Mouse (Mus musculus): Measurements from ENCODE around the gene Fdx1.

Gene Fdx1

DNA sequence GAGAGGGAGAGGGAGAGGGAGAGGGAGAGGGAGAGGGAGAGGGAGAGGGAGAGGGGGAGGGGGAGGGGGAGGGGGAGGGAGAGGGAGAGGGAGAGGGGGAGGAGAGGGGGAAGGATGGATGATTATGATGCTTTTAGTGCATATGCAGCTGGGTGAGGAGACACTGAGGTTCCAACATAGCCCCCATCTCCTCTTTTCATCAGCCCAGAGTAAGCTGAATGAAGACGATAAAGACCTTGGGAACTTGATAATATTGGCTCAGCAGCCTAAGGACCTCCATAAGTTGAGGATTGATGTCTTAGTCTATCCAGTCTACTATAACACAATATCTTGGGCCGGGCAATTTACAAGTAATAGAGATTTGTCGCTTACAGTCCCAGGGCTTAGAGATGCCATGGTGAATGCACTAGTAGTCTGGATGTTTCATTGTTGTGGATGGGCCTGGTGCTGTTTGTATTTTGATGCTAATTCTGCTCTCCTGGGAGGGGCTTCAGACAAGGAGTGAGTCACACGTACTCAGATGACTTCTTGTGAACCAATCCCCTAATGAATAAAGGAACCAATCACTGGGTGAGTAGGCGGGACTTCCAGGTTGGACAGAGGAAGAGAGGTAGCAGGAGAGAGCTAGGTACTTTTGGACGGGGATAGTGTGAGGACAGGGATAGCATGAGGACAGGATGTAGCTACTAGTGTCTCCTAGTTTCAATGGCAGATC lies 15.3 kb upstream of the Fdx1 start:
- TF ChIP-seq GATA4 (IDR thresholded peaks at IDR 0.05; ENCODE audit: insufficient replicate concordance, low read length), result no peak

GRCm38 (mm10) chr9:51977439-51978000 lies 14.2 kb upstream of the Fdx1 start:
- TF ChIP-seq GATA4 (IDR thresholded peaks at IDR 0.05; ENCODE audit: insufficient replicate concordance, low read length), result no peak

DNA sequence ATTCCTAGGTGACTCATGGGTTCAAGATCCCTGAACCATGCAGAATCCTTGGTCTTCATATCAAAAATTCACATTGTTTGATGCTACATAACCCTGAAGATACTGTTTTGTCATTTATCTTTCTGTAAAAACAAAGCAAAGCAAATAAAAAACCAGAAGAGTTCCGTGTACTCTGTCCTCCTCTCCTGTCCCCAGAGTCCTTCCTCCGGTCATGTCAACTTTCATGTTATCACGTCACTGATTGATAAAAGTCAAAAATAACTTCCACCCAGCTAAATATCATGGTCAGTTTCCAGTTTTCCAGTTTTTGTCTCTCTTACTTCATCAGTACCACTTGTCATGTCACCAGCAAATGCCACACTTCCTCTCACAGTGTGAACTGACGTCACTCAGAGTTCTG lies 11.5 kb upstream of the Fdx1 start:
- TF ChIP-seq GATA4 (IDR thresholded peaks at IDR 0.05; ENCODE audit: insufficient replicate concordance, low read length), result no peak

- no peak for TF ChIP-seq GATA4 (IDR thresholded peaks at IDR 0.05; ENCODE audit: insufficient replicate concordance, low read length)
These were observed 10.5 kb upstream of the Fdx1 start for GRCm38 (mm10) chr9:51973846-51974245.

- TF ChIP-seq GATA4 (IDR thresholded peaks at IDR 0.05; ENCODE audit: insufficient replicate concordance, low read length), result no peak
These were observed 3.0 kb upstream of the Fdx1 start for GRCm38 (mm10) chr9:51966373-51966772.

DNA sequence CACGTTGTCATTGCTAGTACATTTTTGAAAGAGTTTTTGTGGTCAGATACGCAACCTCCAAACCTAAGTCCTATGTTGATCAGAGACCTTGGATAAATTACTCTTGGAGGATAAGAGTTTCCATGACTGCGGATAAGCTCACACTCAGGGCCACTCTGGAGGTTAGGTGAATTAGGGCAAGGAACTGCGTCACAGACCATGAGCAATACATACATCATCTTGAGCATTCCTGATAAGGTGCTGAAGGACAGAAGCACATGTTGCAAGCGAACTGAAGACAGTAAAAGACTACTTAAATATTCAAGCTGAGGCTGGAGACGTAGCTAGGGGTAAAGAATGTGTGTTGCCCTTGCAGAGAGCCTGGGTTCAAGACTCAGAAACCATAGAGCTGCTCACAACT lies 754 bp upstream of the Fdx1 start:
- TF ChIP-seq GATA4 (IDR thresholded peaks at IDR 0.05; ENCODE audit: insufficient replicate concordance, low read length), result no peak

DNA sequence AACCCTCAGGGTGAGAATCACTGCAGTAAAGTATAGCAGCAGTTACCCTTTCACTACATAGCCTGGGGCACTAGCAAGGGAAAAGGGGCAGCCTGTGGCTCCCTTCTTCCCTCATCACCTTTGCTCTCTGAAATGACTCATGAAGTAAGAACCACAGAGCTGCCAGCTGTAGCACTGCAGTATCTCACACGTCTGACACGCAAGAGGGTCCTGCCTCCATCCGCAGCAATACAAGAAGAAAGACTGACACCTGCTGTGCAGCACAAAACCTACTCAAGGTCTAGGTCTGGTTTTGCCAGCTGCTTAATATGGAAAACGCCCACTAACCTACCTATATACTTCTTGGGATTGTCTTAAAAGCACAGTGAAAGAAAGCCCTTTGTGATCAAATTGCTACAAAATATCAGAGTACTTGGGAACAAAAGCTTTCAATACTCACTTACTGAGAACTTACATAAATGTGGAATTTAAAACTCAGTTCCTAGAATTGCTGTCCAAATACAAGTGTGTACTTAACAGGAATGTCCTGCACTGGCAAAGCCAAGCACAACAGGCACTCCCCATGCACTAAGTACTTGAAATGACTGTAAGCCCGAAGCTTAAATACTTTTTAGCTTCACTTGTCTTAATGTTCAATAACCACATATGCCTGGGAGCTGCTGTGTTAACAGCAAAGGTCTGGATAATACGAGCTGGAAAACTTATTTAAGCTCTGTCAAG lies 2.0 kb downstream of the Fdx1 start:
- no peak for TF ChIP-seq GATA4 (IDR thresholded peaks at IDR 0.05; ENCODE audit: insufficient replicate concordance, low read length)

DNA sequence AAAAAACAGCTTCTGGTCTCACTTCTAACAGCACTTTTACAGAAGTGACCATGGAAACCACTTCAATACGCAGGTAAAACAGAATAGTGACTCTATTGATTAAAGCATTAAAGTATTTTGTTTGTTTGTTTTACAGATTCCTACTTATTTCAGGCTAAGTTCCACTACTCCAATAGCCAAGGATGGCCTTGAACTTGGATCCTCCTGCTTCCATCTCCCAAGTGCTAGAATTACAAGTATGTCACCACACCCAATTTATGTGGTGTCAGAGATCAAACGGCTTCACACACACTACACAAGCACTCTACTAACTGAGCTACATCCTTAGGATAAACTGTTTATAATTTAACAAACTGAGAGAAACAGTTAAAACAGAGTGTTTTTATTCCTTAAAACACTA lies 3.0 kb downstream of the Fdx1 start:
- no peak for TF ChIP-seq GATA4 (IDR thresholded peaks at IDR 0.05; ENCODE audit: insufficient replicate concordance, low read length)

GRCm38 (mm10) chr9:51958981-51959380 lies 4.4 kb downstream of the Fdx1 start:
- TF ChIP-seq GATA4 (IDR thresholded peaks at IDR 0.05; ENCODE audit: insufficient replicate concordance, low read length), result no peak

- TF ChIP-seq GATA4 (IDR thresholded peaks at IDR 0.05; ENCODE audit: insufficient replicate concordance, low read length), result no peak
These were observed 6.3 kb downstream of the Fdx1 start for GRCm38 (mm10) chr9:51957025-51957424.

DNA sequence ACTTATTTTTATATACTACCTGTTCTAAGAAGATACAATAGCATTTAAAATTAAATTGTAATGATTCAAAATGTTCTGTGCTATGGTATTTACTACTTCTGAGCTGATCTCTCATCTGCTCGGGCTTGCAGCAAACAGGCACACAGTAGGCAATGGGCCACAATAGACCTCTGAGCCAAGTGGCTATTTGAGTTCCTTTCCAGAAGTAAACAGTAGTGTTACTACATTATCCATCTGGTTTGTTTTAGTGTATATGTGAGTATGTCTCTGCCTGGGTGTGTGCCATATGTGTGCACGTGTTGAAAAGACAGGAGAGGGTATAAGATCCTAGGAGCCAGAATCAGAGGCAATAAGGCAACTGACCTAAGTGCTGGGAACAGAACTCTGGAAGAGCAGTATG lies 6.9 kb downstream of the Fdx1 start:
- no peak for TF ChIP-seq GATA4 (IDR thresholded peaks at IDR 0.05; ENCODE audit: insufficient replicate concordance, low read length)

DNA sequence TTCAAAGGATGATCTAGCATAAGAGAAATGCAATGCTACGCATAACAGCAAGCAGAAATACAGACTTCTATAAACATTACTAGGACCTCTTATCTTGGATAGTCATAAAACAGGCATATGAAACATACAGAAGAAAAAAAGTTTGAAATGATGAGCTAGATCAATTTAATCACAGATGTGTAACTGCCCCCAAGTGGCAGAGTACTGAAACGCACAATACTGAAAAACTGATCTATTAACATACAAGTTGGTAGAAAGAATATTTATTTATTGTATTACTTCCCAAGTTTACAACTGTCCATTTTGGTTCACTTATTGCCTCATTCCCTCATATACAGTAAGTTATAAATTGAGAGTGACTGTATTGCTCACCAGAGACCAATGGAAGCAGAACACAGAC lies 12.0 kb downstream of the Fdx1 start:
- TF ChIP-seq GATA4 (IDR thresholded peaks at IDR 0.05; ENCODE audit: insufficient replicate concordance, low read length), result no peak

GRCm38 (mm10) chr9:51950667-51951066 lies 12.7 kb downstream of the Fdx1 start:
- no peak; the same call in 1 of the 2 replicates for TF ChIP-seq GATA4 (IDR thresholded peaks at IDR 0.05; ENCODE audit: insufficient replicate concordance, low read length)

DNA sequence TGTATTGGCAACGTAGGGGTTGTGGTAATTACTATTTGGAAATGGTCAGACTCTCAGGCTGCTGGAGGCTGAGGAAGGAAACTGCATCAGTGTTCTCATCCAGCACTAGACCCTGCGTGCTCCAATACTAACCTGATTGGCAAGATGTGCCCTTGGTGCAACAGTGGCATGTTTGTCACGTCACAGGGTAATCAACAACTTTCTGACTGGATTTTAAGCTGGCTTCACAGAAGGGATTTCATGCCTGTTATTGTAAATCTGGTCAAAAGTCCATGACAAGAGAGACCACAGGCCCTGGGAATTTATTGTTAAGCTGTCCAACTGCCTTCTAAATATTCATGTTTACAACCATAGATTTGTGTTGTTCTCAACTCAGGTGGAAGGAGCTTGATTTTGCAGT lies 13.1 kb downstream of the Fdx1 start:
- no peak for TF ChIP-seq GATA4 (IDR thresholded peaks at IDR 0.05; ENCODE audit: insufficient replicate concordance, low read length)

- TF ChIP-seq GATA4 (IDR thresholded peaks at IDR 0.05; ENCODE audit: insufficient replicate concordance, low read length), result no peak
These were observed 19.4 kb downstream of the Fdx1 start for GRCm38 (mm10) chr9:51943934-51944333.

DNA sequence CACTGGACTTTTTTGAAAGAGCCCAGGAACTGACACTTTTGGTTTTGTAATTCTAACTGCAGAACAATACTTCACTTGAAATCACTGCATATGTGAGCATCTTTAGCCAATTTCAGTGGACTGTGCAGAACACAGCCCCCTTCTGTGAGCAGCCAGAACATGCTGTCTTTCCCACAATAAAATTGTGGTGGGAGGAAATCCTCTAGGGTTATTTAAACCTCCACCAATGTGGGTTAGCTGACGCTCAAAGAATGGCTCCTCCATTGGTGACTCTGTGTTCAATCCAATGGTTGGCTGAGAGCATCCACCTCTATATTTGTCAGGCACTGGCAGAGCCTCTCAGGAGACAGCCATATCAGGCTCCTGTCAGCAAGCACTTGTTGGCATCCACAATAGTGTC lies 28.7 kb downstream of the Fdx1 start:
- no peak for TF ChIP-seq GATA4 (IDR thresholded peaks at IDR 0.05; ENCODE audit: insufficient replicate concordance, low read length)

Data from liver, adult (tissue).